Mouse (Mus musculus) lung, adult 2 months (tissue): ENCODE data around the gene March10. TPM values are rescaled to one million over a fixed set of nuclear protein-coding genes. Genes with fewer than 3 reads are reported as not detected.

Experiments used
- DNase-seq: peaks from one replicate; pipeline ENCODE4 v3.0.0; 2022
- H3K4me1 ChIP-seq: fragments of 200-500 bp; 2 replicates; pipeline ENCODE4 v1.6.1; 2011; ENCODE audit warnings: low read length; ENCODE audit not compliant: control insufficient read depth, insufficient read depth
- H3K4me3 ChIP-seq: fragments of 200-500 bp; replicated peaks from 2 replicates; pipeline ENCODE3; 2011; ENCODE audit warnings: low read depth, mild to moderate bottlenecking, control low read depth, low read length; ENCODE audit errors: extremely low read depth
- CTCF ChIP-seq: fragments of 200-500 bp; IDR thresholded peaks from 2 replicates; pipeline ENCODE4 v1.5.1; 2011; ENCODE audit warnings: mild to moderate bottlenecking, low read length, control low read depth; ENCODE audit not compliant: insufficient read depth
- POLR2A ChIP-seq: fragments of 200-500 bp; IDR thresholded peaks from 2 replicates; pipeline ENCODE4 v1.6.1; 2011; ENCODE audit warnings: low read depth, mild to moderate bottlenecking, control low read depth, low read length, borderline replicate concordance; ENCODE audit errors: extremely low read depth
- whole genome bisulfite sequencing: fragments of 180-500 bp; shearing (Covaris S2); methylation state at CpG from one replicate; pipeline ENCODE4 v1.1.7; 2018; 5-methylcytosine and 5-hydroxymethylcytosine counted together
- polyA plus RNA-seq: library from polyadenylated mRNA; depleted of rRNA; stranded (reverse); fragments of >200 nt; gene quantifications from 2 replicates; pipeline ENCODE4 v1.2.3, GENCODE M21; 2012

The March10 gene
- polyA plus RNA-seq, 1 experiment, result 0.08 TPM

GRCm38 (mm10) chr11:105374526-105375175 lies 81.9 kb downstream of the March10 start:
- WGBS, result 81% methylated on average over 10 of the region's 10 CpGs
- H3K4me1 ChIP-seq, result no peaks in the 10 kb centered on the region
- TF ChIP-seq CTCF, result no peak
- TF ChIP-seq POLR2A, result no peak
- no peak for DNase-seq
- H3K4me3 ChIP-seq, result no peak overlapping the region

DNA sequence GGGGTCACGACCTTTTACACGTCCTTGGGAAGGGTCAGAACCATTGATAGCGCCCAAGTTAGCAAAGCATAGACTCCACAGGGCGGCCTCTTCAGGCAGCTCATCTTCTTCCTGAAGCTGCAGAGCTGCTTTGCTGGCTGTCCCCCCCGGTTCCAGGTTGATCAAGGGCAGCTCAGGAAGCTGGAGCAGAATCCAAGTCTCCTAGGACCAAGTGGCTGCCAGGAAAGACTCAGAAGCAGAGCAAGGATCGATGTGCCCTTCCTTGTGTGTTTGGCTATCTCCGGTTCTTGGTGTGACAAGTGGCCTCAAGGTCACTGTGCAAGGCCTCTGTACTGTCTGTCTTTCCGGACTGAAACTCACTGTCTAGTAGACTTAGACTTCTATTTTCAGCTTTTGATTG lies 82.7 kb downstream of the March10 start:
- TF ChIP-seq CTCF (no peak), POLR2A (no peak)
- DNase-seq, result no peak
- 69% methylated on average over 8 of the region's 8 CpGs for WGBS

GRCm38 (mm10) chr11:105371818-105372217 lies 84.7 kb downstream of the March10 start:
- no peak for DNase-seq
- WGBS, result 64% methylated on average over 9 of the region's 9 CpGs

More for the DNA sequence above, 82.7 kb downstream of the March10 start:
- no peak overlapping the region for H3K4me3 ChIP-seq
- no peaks in the 10 kb centered on the region for H3K4me1 ChIP-seq

DNA sequence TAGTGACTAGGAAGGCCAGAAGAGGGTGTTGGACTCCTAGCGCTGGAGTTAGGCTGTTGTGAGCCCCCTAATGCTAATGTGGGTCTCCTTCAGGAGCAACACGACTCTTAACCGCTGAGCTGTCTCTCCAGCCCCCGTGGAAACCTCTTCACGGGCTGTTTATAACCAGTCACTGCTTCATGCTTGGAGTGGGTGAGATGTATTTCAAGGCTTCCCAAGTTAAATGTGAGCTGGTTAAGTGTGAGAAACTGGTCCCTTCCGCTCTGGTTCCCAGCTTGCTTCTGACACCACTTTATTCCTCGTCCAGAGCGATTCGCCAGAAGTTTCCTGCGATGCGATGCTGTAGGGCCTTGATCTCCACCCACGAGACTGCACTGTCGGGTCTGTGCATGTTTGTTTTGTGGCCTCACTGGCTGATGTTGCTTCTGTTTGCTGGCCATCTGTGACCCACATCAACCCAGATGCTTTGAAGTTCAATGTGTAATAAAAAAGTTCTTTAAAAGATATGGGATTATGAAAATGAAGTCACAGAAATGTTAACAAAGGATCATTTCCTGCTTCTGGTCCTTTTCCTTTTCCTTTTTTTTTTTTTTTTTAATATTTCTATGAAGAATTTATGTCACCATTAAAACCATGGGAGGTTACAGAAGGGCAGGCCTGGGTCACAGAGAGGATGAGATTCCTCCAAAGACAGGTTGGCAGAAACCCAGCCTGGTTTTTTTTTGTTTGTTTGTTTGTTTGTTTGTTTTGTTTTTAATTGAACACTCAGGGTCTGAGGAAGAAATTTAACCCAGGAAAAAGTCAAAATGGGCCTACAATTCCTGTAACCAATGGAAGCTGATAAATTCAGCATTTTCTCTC lies 86.8 kb downstream of the March10 start:
- Histone ChIP-seq H3K4me3 (no peak overlapping the region), H3K4me1 (no peaks in the 10 kb centered on the region)
- no peak for DNase-seq
- no peak for TF ChIP-seq POLR2A
- no peak for TF ChIP-seq CTCF
- 79% methylated on average over 13 of the region's 13 CpGs for WGBS

More at GRCm38 (mm10) chr11:105371818-105372217, 84.7 kb downstream of the March10 start:
- no peak for TF ChIP-seq POLR2A
- no peak for TF ChIP-seq CTCF
- no peaks in the 10 kb centered on the region for H3K4me1 ChIP-seq
- H3K4me3 ChIP-seq, result no peak overlapping the region

- Histone ChIP-seq H3K4me3 (no peak overlapping the region), H3K4me1 (no peaks in the 10 kb centered on the region; the same call in 1 of the 2 replicates)
- no peak for DNase-seq
- TF ChIP-seq POLR2A, result no peak
- no peak for TF ChIP-seq CTCF
- 69% methylated on average over 5 of the region's 5 CpGs for WGBS
These were observed 87.7 kb downstream of the March10 start for GRCm38 (mm10) chr11:105368833-105369232.

DNA sequence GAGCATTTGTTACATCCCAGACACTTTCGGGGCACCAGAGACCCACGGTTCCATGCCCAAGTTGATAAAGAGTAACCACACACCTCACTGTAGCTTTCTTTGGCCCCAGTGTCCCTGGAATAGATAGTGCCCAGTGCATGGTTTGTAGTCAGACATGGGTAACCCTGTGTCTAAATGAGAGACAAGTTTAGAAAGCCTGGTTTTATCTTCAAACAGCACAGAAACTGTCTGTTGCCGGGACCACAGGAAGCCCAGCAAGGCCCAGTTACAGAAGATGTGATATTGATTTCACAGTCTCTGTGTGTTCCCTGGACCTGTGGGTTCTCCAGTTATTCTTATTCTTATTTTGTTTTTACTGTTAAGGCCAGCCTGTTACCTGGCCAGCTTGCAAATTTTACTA lies 89.4 kb downstream of the March10 start:
- Histone ChIP-seq H3K4me1 (peaks cover 2% of the 10 kb centered on the region), H3K4me3 (no peak overlapping the region)
- no peak for DNase-seq
- TF ChIP-seq CTCF (no peak), POLR2A (no peak)
- 77% methylated on average over 3 of the region's 3 CpGs for WGBS

DNA sequence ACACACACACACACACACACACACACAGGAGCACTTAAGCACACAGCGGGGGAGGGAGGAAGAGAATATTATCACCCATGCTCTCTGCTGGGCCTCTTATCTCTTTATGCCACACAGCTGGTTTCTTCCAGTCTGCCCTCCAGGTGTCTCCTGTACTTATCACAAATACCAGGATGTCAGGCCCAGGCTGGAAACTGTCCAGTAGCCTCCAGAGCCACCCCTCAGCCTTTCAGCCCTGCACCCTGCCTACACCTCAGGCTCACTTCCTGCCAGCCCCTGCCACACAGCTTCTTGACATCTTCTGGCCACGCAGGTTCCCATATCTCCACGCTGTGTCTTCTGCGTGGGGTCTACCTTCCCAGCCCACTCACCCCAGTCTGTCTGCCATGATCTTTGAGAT lies 90.5 kb downstream of the March10 start:
- Histone ChIP-seq H3K4me3 (no peak overlapping the region), H3K4me1 (peaks cover 2% of the 10 kb centered on the region)
- 74% methylated on average over 4 of the region's 4 CpGs for WGBS
- TF ChIP-seq POLR2A, result no peak
- no peak for TF ChIP-seq CTCF
- no peak for DNase-seq

DNA sequence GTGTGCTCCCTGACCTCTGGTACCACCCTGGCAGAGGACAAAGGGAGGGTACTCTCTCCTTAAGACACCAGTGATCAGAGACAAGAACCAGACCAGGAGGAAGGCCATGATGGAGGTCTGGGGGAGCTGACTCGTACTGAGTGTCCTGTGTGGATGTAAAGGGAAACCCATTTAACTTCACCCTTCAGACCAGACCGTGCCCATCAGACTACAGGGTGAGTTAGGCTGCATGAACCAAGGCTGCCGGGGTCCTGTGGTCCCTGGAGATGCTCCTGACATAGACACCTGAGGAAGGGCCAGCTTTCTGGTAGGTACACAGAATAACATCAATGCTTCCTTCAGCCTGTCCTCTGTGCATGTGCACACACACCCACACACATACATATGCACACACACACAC lies 90.9 kb downstream of the March10 start:
- TF ChIP-seq POLR2A (no peak), CTCF (no peak)
- Histone ChIP-seq H3K4me3 (no peak overlapping the region), H3K4me1 (peaks cover 2% of the 10 kb centered on the region)
- 77% methylated on average over 3 of the region's 3 CpGs for WGBS
- no peak for DNase-seq

DNA sequence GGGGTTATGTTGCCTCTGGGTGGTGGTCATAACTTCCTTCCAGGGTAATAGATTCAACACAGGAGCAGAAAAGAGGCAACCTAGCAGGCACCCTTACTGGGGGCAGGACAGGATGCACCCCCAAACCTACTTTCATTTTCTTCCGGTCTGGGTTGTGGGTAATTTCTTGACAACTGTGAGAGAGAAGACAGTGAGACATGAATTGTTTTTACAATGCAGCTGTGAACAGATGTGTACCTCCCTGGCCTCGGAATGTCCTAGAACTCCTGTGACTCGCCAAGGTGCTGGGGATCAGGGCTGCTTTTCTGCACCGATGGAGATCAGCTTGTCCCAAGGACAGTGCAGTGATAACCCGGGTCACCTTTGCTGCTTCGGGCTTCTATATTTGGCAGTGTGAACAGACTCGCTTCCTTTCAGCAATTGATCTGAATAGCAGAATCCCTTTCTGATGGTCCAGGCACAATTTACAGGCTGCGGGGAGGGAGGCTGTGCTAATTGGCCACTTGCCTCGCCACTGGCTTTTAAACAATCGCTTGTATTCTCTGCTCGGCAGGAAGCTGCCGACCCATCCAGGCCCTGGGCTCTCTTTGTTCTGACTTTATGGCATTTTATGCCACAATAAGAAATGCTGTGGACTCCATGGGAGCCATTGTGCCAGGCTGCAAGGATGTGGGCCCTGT lies 92.0 kb downstream of the March10 start:
- no peak for DNase-seq
- WGBS, result 24% methylated on average over 12 of the region's 12 CpGs
- H3K4me3 ChIP-seq, result peak overlapping the region; percentile 1
- TF ChIP-seq POLR2A, result no peak
- TF ChIP-seq CTCF, result no peak
- H3K4me1 ChIP-seq, result peaks cover 2% of the 10 kb centered on the region
